Mouse (Mus musculus): ENCODE data around the gene Zbtb1.

Zbtb1 gene

DNA sequence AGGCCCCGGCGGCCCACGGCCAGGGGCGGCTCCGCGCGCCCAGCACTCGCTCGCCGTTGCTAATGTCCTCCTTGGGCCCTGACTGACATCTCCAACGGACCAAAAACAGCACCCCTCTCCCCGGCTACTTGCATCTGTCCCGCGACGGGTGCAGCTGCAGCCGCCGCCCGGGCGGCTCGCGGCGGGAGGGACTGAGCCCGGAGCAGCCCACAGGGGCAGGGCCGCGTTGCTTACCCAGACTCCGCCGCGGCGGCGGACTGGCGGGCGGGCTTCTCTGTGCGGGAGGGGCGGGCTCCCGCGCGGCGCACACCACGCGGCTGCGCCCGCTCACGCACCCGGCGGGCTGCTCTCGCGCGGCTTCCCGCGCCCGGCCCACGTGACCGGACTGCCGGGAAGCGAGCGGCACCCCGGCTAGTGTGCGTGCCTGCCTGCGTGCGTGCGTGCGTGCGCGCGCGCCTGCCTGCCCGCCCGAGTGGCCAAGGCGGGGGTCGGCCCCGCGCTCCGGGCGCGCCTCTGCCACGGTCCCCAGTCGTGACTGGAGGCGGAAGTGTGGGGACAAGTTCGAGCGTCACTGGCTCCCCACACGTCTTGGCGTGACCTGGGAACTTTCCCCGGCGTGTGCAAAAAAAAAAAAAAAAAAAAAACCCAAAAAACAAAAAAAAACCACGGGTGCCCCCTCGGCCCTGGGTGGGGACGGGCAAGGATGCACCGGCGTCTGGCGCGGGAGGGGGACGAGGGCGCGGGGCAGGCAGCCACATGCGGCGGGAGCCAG is 674 bp upstream of the Zbtb1 start, which contains the start of gene Zbtb25:
TSS of gene Zbtb25 (minus strand) at position 397 of the 772 bp plus-strand sequence.
- DNase-seq: peak; percentile 76 to 84

DNA sequence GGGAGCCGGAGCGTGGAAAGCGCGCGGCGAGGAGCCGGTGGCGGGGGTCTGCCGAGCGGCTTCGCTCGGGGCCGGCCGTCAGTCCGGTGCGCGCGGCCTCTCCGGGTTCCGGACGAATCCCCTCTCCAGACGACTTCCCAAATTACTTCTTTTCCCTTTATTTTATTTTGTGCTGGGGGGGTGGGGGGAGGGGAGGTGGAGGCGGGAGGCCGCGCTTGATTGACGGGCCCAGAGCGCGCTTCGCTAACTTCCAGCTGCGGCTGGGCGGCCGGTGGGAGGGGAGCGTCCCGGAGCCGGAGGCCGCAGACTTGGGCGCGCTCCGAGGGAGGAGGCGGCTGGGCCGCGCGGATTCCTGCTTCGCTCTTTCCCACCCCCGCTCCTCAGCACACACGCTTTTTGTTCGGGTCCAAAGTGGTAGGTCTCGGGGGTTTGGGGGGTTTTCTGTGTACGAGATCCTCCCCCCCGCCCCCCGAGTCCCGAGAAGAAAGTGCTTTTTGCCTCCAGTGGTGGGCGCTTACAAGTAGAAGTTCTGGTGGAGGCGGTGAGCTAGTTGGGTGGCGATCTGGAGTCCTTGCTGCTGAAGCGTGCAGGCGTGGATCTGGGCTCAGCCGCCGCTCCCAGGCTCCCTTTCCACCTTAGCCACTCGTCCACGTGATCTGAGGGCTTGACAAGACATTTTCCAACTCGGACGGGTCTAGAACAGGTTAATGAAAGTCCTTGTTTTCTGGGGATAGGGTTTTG is 935 bp downstream of the Zbtb1 start:
- DNase-seq: peak; percentile 75 to 81

DNA sequence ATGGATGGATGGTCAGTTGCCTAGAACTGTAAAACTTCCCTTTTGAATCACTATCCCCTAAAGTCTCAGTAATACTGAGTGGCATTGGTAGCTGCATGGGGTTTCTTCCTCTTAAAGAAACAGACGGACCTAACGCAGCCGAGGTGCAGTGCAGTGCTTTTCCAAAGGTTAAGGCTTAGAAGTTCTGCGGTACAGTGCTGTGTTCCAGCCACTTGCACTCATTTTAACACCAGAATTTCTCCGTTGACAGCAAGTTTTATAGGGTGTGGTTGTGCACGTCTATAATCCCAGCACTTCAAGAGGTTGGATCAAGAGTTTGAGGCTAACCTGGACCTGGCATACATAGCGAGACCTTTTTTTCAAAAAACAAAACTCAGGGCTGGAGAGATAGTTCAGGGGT is 2.0 kb downstream of the Zbtb1 start:
- no peak for DNase-seq

DNA sequence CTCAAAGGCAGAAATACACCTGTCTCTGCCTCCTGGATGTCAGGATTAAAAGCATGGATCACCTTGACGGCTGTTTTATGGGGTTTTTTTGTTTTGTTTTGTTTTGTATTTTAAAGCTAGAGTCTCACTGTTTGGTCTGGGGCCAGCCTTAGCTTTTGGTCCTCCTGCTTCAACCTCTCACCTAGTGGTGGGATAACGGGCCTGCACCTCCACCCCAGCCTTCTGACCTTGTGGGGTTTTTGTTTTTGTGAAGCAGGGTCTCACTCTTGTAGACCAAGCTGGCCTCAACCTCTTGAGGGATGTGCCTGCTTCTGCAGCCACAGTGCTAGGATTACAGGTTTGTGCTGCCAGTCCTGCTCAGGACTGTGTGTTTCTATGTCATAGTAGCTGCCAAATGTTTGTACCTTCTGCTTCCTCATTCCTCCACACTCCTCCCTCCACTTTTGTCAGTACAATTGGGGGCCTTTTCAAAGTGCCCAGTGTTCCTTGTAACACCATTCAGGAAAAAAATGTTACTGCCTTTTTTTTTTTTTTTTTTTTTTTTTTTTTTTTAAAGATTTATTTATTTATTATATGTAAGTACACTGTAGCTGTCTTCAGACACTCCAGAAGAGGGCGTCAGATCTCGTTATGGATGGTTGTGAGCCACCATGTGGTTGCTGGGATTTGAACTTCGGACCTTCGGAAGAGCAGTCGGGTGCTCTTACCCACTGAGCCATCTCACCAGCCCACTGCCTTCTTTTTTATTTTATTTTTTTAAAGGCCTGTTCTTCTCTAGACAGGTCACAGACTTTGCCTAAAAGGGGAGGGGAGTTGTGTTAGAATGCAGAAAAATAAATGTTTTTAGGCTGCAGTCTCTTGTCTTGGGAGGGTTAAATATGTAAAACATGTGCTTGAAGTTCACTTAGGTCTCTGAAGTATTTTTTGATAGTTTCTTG is 3.1 kb downstream of the Zbtb1 start:
- DNase-seq: no peak

DNA sequence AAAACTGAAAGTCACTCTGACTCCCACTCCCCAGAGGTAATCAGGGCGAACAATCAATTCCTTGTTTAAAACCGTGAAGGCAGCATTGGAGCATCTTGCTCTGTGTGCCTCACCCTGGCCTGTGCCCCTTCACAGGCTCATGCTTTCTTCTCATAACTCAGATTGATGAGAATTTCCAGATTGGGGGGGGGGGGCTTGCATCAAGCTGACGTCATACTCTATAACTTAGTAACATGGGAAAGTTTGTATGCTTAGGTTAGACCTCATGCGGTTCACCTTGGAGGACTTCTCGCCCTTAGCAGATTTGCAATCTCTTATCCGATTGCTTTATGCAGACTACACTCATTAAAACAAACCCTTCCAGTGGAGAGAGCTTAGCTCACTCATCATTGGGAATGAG is 3.9 kb downstream of the Zbtb1 start:
- no peak for DNase-seq

DNA sequence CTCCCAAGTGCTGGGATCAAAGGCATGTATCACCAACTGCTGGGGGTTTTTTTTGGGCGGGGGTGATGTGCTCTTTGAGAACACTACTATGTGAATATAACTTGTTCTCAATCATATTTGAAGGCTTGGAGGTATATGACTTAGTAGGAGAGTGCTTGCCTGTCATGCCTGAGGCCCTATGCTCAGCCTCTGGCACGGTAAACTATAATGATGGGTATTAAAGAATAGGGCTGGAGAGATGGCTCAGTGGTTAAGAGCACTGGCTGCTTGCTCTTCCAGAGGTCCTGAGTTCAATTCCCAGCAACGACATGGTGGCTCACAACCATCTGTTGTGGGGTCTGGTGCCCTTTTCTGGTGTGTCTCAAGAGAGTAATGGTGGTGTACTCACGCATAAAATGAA is 4.8 kb downstream of the Zbtb1 start:
- no peak for DNase-seq

DNA sequence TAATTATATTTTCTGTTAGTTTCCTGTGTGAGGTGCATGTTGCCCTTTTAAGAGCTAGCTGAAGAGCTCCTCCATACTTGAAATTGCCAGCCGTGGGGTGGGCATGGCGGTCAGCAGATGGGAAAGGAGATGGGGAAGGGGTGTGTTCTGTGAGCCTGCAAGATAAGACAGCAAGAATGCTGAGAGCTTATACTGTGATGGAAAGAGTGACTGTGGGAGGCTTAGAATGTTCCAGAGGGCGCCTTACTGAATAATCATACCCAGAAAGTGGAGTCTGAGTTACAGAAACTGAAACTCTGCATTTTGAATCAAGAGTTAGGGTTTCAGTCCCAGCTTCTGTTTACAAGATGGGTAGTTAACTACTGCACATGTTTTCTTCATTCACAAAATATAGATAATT is 5.4 kb downstream of the Zbtb1 start:
- DNase-seq: no peak

DNA sequence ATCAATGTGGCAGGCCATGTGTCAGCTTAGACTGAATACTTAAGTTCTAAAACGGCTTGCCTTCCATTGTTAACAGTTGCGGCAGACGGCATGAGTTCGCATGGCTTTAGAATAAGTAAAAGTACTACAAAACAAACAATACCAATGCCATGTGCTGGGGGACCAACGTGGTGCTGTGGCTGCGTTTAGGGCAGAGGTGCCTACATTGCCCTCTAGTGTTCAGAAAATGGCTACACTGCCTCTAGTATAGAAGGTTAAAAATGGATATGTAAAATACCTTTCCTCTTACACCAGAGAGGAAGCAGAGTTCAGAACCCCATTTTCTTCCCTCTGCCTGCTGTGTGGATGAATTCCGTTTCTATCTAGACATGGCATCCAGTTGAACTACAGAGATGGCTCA is 6.6 kb downstream of the Zbtb1 start:
- DNase-seq: peak in 1 of 2 experiments; percentile 48

DNA sequence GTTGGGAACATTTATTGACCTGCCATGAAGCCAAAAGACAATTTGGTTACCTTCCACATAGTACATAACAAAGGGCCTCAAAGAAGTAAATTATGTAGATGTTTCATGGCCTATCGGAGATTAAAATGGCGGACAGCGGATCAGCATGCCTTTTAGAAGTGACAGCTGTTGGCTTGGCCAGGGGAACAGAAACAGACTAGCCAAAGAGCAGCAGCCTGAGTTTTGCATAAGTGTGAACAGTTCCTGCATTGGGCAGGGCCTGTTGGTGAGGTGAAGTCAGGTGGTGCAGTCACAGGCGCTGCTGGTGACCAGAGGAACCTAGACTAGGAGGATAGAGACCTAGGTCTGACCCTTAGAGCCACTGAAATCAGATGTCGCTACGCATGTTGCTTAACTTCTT is 7.0 kb downstream of the Zbtb1 start:
- peak in 1 of 2 experiments; percentile 41 for DNase-seq

DNA sequence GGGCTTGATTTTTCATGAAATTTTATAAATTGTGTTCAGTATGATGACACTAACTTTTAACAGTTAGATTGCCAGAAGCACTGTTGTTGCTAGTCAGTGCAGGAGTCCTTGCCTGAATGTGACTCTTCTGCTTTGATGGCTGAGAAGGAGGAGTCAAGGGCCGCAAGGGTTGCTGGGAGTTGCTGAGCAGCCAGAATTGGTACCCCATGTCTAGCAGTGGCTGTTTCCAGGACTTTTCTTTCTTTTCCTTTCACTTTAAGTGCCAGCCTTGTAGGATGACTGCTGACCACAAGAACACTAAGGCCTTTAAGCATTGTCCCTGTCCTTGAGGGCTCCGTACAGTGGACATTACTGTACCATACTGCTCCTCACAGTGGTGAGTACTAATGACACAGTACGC is 7.7 kb downstream of the Zbtb1 start:
- DNase-seq: no peak

DNA sequence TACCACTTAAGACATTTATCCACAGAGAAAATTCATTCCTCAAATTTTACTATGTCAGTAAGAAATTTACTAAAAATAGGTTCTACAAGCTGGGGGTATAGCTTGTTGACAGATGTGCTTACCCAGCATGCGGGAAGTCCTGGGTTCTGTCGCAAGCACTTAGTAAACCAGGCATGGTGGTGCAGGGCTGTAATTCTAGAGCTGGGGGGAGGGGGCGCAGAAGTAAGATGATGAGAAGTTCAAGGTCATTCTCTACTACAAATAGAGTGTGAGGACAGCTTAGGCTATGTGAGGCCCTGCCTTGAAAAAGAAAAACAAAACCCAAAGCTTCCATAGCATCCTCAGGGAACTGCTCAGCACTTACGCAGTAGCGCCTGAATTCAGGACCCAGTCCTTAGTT is 8.5 kb downstream of the Zbtb1 start:
- no peak for DNase-seq

DNA sequence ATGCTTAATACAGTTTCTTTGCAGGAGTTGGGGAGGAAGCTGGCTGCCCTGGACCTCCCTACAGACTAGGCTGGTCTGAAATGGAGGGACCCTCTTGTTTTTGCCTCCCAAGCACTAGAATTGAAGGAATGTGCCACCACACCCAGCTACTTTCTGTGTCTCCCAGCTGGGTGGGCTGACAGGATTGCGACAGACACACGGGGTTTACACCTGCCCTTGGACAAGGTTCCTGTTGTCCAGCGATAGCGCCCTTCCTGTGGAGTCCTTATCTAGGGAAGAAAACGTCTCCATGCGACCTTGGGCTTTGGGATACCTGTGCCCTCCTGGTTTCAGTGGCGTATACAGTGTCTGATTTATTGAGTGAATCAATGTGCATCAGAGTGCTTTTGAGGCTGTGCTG is 10.1 kb downstream of the Zbtb1 start:
- DNase-seq: no peak

DNA sequence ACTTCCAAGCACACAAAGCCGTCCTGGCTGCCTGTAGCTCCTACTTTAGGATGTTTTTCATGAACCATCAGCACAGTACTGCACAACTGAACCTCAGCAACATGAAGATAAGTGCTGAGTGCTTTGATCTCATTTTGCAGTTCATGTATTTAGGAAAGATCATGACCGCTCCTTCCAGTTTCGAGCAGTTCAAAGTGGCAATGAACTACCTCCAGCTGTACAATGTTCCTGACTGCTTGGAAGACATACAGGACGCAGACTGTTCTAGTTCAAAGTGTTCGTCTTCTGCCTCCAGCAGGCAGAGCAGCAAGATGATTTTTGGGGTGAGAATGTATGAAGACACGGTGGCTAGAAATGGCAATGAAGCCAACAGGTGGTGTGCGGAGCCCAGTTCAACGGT is 15.3 kb downstream of the Zbtb1 start:
- DNase-seq: no peak

DNA sequence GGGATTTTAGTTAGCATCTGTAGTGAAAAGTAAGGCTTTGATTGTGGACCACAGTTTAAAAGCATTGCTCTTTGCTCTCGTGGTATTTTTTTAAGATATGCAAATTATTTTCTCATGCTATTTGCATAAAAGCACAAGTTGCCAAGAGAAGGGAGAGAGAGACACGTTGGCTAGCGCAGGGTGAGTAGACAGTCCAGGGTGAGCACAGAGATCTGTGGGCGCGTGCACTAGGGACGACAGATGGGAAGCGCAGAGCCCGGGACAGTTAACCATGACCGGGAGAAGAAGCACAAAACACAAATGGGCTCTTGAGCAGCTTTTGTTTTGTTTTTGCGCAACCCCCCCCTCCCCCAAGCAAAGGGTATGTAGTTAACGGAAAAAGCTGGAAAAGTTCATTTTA is 18.7 kb downstream of the Zbtb1 start:
- DNase-seq: no peak

DNA sequence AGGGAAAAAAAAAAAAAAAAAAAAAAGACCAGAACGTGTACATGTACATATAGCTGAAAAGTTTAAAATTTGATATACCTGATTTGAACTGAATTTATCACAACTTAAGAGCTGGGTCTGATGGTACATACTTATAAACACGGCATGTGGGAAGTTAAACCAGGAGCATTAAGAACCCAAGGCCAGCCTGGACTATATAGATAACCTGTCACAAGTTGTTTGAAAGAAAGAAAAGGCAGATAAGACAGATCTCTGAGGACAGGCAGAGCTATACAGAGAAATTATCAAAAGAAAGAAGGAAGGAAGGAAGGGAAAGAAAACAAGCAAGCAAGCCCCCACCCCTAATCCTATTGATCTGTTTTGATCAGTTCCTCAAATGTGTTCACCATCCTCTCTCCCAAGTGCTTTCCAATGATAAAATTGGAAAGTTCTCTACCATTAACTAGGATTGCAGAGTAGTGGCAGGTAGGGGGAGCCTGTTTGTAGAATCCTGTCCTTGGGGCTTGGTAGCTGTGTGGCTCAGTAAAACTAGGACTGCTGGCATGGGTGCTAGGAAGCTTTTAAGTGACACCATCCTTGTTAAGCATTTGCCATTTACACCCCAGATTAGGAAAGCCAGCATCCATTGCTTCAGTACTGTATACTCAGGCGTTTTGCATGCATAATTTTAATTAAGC is 21.7 kb downstream of the Zbtb1 start:
- DNase-seq: no peak

DNA sequence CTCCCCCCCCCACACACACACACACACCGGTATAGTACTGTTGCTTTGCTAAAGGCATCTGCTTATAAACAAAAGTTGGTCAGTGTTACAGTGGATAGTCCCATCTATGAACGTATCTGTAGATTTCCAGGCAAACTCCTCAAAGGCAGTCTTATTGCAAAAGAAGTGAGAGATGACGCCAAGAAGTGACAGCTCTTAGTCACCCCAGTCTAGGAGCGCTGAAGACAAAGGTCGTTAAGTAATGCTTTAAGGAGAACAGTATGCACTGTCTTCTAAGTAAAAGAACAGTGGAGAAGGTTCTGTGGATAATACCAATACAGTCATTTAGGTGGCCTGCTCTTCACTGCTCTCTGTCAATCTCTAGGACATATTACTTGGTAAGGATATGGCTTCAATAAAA is 22.9 kb downstream of the Zbtb1 start:
- DNase-seq: no peak

DNA sequence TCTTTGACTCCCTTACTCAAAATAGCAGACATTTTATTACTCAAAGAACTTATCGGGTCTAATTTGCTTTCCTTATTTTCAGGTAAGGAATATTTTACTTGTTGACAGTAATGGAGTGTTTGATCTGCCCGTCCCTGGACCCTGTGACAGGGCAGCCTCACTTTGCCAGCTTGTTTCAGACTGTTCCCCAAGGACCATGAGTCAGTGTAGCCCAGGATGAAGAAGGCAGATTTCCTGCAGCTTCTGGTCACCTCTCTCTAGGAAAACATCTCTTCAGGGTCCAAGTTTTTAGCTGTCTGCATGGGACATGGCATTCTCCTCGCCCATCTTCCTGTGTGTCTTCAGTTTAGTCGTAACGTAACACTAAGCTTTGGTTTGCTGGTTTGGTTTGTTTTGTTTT is 27.2 kb downstream of the Zbtb1 start:
- no peak for DNase-seq

DNA sequence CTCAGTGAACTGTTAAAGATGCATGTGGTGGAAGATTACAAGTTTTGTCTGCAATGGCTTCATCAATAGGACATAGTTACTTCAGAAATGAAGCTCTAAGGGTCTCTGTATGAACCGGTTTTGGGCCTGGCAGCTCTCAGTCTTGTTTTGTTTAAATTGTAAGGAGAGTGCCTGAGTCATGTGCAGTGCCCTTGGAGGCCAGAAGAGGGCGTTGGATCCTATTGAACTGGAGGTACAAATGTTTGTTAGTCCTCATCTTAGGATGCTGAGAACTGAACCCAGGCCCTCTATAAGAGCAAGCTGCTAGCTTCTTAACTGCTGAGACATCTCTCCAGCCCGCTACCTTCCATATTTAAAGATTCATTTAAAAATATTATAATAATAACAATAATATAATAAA is 31.6 kb downstream of the Zbtb1 start:
- no peak for DNase-seq

DNA sequence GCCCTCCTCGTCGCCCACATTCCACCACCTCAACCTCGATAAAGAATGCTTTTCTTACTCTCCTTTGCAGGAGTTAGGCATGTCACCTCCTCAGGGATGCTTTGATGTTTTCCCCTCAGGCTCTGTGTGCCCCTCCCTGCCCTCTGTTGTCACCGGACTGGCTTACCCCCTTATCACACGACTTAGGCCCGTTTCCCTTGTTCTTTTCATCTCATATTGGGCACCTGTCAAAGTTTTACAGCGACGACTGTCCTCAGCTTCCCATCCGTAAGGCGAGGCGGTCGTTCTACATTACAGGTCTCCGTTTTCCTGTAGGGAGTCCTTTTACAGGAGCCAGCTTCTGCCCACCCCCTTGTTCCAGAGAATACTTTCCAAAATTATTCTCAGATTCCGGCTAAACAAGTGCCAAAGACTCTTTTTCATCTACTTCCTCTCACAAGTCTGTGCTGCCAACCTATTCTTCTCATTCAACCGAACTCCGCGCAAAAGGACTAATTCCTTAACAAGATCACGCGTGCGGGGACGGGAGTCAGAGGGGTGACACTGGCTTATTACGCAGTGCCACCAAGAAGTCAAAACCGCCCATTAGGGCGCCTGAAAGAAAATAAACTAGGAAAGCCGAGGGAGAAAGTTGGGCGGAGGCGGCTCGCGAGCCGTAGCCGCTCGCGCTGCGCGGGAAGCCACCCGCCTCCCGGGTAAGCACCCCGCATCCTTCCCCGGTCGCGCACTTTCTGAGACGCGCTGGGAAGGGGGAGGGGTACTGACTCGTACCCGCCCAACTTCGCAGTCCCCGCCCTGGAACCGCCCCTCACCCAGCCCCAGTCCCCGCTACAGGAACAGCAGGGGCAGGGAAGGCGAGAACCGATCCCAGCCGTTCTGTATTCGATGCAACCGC is 33.2 kb downstream of the Zbtb1 start:
- DNase-seq: no peak

DNA sequence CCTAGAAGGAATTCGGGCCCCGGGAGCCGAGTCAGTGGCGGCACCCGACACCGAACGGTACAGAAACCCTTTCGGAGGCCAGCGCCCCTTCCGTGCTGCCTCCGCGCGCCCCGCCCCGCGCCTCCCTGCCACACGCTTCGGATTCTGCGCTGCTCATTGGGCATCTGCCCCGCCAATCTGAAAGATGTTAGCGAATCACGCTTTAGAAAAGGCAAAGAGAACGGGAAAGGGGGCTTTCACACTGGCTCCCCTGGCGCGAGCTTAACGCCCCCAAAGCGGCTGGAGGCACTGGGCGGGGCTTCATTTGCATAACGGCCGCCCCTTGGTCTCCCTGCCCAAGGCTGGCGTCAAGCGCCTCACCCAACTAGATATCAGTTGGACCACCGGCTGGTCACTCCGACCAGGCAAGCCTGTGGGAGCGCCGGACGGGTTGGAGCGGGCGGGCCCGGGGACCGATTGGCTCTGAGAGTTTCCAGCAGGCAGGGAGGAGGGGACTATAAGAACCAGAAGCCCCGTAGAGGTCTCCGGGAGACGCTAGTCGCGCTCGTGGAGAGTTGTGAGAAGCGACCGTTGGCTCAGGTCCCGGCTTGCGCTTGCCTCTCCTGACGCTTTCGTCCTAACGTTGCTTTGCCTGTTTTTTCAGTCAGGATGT is 33.9 kb downstream of the Zbtb1 start, which contains the start of gene Hspa2:
TSS of gene Hspa2 (plus strand) at position 291 of the 652 bp plus-strand sequence.
- peak; percentile 100 for DNase-seq

DNA sequence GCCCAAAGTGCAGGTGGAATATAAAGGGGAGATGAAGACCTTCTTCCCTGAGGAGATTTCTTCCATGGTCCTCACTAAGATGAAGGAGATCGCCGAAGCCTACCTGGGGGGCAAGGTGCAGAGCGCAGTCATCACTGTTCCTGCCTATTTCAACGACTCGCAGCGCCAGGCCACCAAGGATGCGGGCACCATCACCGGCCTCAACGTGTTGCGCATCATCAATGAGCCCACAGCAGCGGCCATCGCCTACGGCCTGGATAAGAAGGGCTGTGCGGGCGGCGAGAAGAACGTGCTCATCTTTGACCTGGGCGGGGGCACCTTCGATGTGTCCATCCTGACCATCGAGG is 34.7 kb downstream of the Zbtb1 start:
- peak in 1 of 2 experiments; percentile 29 for DNase-seq
